Mouse (Mus musculus): Measurements from ENCODE around the gene Egln1.

Egln1 gene

DNA sequence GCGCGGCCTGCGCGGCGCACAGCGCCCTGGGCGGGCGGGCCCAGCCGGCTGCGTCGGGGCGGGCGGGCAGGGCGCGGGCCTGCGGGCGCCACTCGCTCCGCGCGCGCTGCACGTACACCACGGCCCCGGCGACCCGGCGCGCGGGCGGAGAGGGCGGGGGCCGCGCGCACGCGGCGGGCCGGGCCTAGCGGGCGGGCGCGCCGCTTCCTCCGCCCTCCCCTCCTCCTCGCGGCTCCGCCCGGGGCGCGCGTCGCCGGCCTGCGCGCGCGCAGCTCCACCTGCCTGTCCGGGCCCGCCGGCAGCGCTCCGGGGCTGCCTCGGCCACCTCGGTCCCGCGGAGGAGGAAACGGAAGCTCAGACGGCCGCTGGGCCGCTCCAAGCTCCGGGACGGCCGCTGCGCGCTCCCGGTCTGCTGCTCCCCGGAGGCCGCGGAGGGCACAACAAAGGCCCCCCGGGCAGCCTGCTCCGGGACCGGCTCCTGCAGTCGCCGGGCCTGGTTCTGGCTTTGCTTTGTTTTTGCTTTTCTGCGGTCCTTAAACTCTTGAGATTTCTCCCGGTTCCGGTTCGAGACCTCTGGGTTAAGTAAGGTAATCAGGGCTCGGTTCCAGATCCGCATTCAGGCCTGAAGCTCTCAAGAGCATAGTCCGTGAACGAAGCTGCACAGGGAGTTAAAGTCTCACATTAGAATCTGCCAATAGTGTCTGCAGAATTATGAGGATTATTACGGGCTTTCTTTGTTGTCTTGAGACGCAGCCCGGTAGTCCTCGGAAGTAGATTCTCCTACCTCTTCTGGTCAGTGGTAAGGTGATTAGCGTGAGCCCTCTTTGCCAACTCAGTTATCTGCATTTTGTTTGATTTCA is at the start of gene Egln1:
Egln1 (minus strand) TSS at position 116 of the 860 bp plus-strand sequence.
- peak; percentile 60 to 71 for DNase-seq (ENCODE audit: low spot score in 2 of 2)

DNA sequence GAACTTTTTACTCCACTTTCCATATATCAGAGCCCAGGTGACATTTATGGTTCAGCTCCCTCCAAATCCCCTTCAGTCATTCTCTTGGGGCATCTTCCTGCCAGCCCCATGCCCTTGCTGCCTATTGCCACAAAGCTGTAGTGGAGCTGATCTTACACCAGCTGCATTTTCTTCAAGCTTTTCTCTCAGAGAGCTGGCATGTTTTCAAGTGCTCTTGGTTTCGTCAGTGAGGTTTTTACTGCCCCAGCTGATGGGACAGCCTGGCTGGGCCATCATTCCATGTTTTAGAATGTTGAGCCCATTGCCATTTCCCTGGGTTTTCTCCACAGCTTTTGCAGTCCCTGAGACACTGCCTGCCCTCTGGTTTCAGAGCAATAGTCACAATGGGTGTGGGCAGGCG is 46.7 kb upstream of the Egln1 start:
- peak in 1 of 2 experiments; percentile 29 for DNase-seq (ENCODE audit: low spot score in 2 of 2)

DNA sequence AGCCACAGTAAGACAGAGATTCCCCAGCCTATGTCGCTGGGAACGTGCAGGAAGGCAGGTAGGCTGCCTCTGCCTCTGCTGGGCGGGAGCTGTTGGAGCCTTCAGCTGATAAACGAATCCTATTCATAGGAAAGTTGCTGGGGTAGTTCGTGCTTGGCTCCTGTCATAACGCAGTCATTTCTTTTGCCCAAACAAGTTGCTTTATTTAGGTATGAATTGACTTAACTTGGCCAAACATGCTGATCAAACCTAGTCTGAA is 42.5 kb upstream of the Egln1 start:
- no peak for DNase-seq (ENCODE audit: low spot score in 2 of 2)

DNA sequence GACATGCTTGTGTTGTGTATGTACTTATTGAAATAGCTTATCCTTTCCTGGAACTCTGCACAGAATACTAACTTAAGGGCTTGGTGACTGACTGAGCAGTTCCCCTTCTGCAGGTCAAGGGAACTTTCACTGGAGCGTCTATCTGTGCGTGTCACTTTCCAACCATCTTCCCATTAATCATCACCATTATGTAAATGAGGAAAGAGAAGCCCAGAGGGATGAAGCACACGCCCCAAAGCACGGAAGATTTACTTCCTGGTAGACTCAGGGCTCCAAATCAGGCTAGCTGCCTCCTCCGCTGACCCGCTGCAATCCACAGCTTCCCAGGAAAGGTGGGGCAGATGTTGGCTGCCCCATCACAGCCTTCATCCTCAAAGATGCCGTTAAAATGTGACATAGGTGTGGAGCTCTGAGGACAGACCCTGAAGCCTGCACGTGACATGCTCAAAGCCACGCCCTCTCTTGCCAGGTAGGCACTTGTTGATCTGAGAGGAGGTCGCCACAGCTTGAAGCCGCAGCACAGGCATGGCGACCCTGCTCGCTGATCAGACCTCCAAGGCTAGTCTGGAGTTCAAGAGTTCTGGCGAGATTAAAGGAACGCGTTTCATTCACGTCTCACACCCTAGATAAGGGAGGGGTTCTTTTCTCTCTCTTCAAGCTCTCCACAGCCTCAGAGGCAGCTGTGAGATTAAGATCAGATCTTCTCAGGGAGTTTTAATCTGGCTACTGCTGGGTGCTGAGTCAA is 42.0 kb upstream of the Egln1 start:
- DNase-seq (ENCODE audit: low spot score in 2 of 2): no peak

DNA sequence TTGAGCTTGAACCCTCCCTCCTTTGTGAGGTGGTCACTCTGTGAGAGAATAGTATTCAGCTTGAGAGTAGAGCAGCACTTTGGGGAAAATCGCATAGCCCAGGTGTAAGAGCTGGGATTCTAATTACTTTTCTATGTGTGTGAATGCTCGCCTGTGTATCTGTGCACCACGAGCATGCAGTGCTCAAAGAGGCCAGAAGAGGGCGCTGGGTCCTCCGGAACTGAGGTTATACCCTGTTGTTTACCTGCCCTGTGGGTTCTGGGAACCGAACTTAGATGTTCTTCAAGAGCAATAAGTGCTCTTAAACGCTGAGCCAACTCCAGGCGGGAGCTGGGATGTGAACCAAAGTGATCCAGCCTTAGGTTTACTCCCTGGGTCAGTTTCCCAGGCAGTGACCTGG is 31.7 kb upstream of the Egln1 start:
- no peak for DNase-seq (ENCODE audit: low spot score in 2 of 2)

DNA sequence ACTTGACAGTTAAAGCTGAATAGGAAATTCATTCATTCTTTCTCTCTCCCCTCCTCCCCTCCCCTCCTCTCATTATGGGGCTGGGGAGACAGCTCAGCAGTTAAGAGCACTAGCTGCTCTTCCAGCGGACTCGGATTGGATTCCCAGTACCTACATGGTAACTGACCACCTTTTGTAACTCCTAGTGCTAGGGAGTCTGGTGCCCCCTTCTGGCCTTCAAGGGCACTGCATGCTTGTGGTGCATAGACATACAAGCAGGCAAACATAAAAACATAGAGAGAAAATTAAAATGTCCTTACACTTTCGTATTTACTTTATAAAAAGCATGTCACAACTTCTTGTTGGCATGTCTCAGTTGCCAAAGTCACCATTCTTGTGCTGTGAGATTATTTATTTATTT is 30.9 kb upstream of the Egln1 start:
- no peak for DNase-seq (ENCODE audit: low spot score in 2 of 2)

DNA sequence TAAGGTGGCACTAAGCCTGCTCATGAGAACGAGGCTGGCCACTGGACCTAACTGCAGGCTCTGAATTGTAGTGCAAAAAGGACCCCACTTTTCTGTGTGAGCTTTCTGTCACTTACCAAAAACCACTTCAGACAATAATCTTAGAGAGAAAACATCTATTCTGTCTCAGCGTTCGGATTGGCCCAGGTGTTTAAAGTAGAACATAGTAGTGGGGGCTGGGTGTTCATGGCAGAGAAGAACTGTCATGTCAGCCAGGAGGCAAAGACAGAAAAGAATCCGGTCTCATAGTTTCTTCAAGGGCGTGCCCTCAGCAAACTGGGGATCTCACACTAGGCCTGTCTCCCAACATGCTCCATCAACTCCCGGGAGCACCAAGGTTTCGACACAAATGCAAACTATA is 28.9 kb upstream of the Egln1 start:
- DNase-seq (ENCODE audit: low spot score in 2 of 2): no peak

DNA sequence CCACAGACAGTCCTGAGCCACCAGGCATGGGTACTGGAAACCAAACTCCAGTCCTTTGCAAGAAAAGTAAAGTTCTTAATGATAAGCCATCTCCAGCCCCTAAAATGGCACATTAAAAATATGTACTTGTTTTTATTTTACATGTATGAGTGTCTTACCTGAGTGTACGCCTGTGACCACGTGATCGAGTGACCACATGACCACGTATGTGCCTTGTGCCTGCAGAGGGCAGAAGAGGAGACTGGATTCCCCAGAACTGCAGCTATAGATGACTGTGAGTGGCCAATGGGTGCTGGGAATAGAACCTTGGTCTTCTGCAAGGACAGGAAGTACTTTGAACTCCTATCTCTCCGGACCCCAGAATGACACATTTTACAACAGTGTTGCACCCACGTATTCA is 27.1 kb upstream of the Egln1 start:
- DNase-seq (ENCODE audit: low spot score in 2 of 2): no peak

DNA sequence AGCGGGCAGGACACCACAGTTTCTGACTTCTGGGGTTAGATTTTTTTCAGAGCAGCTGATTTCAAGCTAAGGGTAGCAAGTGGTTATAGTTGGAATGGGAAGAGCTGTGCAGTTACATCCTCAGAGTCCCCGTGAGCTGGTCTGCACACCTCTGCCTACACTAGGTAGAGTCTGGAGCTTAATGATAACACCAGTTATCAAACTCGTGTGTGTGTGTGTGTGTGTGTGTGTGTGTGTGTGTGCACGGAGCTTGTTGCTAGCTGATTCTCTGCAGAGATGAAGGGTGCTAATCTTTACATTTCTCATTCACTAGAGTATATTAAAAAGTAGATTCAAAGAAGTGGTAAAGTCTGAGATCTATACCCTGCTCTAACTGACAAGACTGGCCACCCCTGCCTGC is 25.1 kb upstream of the Egln1 start:
- no peak for DNase-seq (ENCODE audit: low spot score in 2 of 2)

DNA sequence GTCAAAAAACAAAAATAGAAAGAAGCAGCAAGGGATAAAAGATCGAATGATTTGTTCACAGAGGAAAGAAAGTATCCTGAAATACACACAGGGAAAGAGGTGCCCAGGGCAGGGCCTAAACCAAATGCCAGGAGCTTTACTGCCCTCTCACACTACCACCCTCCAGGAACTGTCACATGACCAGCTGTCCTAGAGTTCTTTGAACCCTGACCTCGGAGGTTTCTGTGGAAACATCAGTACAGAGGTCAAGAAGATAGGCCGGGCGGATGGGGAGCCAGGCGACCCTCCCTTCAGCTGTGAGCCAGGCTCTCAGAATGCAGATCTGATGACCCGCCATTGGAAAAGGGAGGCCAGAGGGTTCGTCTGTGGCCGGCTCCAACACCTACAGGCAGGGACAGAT is 24.1 kb upstream of the Egln1 start:
- DNase-seq (ENCODE audit: low spot score in 2 of 2): no peak

DNA sequence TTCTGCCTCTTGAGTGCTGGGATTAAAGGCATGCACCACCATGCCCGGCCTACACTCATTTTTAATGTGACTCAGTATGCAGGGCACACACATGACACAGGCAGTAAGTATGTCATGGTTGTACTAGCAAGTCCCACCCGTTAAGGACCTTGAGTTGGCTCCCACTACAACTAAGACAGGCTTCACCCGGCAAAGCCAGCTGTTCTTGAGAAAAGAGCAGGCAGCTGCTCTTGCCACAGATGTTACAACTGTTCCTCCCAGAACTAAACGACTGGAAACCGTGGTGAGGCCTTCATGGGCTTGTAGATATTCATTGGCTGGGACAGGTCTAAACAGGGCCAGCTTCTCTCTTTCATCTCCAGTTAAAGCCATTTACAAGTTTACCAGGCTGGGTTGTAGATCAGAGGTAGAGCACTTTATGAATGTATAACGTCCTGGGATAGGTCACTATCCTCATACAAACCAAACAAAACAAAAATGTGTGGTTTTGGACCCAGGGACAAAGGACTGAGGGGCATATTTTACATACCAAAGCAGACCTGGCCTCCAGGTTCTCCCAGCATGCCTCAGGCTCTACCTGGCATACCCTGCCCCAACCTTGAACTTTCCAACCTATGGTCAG is 21.3 kb upstream of the Egln1 start:
- no peak for DNase-seq (ENCODE audit: low spot score in 2 of 2)

DNA sequence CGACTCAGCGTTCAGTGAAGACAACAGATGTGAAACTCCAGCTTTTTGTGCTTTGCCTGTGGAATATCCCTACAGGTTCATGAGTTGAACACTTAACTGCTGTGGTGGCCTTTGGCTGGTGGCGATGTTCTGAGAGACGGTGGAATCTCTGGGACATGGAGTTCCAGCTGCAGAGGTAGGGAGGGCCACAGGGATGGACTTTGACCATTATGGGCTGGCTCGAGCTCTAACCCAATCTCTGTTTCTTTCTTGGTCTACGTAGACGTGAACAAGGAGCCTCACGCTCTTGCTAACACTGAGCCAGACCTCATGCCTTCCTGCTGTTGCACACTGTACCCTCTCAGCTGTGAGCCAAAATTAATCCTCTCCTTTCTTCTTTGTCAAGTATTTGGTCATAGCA is 15.8 kb upstream of the Egln1 start:
- DNase-seq (ENCODE audit: low spot score in 2 of 2): no peak

DNA sequence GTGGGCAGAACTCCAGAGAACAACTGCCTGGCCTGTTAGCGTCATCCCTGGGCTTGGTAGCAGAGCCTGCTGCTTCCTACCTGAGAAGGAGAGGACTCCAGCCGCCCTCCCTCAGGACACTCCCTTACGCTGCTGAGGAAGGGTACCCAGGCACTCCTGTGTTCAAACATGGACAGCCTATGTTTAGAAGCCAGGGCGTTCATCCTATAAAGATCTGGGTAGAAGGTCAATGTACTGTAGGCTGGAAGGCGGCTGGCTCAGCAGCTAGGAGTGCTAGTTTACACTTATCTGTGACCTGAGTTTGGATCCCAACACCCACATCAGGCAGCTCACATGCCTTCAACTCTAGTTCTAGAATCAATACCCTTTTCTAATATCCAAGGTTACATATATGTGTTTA is 14.1 kb upstream of the Egln1 start:
- no peak for DNase-seq (ENCODE audit: low spot score in 2 of 2)

DNA sequence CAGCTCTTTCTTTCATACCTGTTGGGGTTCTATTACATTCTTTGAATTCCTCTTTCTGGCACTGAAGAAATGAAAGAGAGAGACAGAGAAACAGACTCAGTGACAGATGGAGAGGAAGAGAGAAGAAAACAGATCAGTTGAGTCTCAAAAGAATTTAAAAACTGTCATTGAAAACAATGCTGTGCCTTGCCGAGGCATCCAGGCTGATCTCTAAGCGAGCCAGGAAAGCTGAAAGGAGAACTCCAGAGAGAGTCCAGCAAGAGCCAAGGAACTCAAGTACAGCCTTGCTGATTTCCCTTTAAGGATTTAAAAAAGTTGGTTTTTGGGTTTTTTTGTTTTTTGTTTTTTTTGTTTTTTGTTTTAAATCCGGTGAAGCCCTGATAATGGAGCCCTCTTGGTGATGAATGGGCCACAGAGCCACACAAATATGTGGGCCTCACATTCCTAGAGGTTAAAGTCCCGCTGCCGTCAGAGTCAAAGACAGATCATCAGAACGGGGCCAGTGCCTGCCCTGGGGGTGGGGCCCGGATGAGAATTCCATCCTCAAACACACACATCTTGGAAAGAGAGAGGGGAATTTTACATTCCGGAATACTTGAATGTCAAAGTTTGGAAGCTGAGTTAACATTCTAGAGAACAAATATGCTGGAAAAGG is 11.2 kb upstream of the Egln1 start:
- DNase-seq (ENCODE audit: low spot score in 2 of 2): no peak

DNA sequence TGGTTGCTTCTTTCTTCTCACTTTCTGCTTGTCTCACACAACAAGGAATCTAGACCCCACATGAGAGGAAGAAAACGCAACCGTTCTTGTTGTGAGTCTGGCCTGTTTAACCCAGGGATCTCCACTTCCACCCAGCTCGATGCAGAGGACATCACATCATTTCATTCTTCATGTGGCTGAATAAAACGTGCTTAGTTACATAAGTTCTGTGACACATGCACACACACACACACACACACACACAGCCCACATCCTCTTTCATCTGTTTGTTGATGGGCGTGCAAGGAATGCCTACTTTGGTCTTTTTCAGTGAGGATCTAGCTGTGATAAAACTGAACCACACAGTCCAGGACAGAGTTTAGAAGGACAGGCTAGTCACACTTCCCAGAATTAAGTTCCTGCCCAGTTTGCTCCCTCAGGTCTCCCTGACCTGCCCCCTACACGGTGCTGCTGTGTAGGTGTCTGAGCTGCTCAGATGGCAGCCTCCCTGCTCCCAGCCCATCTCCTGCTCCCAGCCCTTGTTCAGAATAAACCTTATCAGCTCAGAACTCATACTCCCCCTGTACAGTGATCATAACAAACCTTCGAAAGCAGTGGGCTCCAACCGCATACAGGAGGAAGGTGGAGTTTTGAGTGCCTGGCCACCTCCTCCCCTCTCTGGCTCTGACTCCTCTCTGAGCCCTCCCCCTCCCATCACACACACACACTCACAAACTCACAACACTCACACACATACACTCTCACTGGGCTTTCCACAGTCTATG is 10.5 kb upstream of the Egln1 start:
- peak in 1 of 2 experiments; percentile 17 for DNase-seq (ENCODE audit: low spot score in 2 of 2)

DNA sequence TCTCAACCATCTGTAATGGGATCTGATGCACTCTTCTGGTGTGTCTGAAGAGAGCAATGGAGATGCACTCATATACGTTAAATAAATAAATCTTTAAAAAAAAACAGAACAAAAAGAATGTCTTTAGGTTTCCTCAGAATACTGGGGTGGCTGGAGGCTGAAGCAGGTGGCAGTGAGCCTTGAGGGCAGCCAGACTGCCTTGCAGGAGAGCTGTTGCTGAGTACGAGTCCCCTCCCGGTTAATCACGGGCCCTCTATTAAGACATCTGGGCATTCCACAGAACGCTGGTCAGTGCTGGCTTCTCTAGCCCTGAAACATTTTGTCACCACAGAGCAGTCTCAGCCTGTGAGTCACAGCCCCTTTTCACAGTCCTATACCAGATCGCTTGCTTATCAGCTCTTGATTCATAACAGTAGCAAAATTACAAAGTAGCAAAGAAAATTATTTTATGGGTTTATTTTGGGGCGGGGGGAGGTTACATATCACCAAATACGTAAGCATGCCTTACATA is 5.5 kb upstream of the Egln1 start:
- no peak for DNase-seq (ENCODE audit: low spot score in 2 of 2)

DNA sequence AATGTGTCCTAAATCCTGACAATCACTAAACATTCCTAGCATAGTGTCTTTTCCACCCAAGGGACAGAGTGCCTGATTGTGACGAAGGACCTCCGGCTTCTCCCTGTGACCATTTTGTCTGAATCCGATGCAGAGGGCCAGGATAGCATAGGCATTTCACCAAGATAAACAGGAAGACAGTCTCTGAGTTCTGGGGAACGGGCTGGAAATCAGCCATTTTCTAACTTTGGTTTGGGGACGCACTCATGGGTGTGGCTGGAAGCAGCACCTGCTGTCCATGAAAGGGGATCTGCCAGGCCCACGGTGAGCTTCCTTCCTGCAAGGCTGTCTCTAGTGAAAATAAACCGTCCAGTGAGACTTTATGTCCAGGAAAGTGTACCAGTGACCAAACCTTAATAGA is 4.1 kb upstream of the Egln1 start:
- no peak for DNase-seq (ENCODE audit: low spot score in 2 of 2)

DNA sequence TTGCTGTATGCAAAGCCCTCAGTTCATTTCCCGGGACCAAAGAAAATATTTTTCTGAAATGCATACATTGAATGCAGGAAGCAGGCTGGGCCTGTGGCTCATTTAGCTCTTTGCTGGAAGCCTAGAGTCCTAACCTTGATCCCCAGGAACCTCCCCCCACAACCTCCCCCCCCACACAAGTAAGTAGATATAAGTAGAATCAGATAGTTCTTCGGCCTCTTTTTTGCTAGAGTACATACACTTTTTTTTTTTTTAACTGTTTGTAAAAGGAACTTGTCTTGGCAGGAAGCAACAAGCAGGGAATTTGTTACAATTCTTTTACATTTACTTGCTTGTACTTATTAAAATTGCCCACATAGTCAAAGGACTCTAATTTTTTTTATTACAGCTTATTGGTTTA is 1.7 kb upstream of the Egln1 start:
- no peak for DNase-seq (ENCODE audit: low spot score in 2 of 2)

DNA sequence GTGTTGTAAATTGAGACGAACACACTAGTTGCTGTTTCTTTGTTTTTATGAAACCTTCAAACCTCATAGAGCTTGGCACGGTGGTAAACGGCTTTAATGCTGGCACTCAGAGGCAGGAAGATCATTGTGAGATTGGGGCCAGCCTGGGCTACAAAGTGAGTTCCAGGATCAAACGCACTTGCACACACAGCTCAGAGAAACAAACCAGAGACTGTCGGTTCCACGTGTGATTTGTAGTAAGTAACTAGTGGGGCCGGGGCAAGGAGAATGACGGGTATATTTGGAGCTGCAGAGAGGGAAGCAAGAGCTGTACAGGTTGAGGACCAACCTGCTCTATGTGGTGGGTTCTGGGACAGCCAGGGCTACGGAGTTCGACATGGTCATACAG is 939 bp upstream of the Egln1 start:
- no peak for DNase-seq (ENCODE audit: low spot score in 2 of 2)

DNA sequence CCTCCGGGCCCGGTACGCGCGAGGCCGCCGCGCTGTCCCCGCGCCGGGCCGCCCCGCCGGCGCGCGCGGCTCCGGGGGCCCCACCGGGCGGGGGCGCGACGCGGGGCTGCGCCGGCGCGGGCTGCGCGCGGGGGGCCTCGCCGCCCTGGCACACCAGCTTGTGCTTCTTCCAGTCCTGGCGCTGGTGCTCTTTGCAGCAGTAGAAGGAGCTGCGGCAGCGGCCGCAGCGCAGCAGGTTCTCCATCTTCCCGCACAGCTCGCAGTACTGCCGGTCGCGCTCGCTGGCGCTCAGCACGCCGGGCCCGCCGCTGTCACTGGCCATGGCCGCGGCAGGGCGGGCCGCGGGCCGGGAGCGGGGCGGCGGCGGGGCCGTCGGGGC is 402 bp downstream of the Egln1 start:
- no peak for DNase-seq (ENCODE audit: low spot score in 2 of 2)

DNA sequence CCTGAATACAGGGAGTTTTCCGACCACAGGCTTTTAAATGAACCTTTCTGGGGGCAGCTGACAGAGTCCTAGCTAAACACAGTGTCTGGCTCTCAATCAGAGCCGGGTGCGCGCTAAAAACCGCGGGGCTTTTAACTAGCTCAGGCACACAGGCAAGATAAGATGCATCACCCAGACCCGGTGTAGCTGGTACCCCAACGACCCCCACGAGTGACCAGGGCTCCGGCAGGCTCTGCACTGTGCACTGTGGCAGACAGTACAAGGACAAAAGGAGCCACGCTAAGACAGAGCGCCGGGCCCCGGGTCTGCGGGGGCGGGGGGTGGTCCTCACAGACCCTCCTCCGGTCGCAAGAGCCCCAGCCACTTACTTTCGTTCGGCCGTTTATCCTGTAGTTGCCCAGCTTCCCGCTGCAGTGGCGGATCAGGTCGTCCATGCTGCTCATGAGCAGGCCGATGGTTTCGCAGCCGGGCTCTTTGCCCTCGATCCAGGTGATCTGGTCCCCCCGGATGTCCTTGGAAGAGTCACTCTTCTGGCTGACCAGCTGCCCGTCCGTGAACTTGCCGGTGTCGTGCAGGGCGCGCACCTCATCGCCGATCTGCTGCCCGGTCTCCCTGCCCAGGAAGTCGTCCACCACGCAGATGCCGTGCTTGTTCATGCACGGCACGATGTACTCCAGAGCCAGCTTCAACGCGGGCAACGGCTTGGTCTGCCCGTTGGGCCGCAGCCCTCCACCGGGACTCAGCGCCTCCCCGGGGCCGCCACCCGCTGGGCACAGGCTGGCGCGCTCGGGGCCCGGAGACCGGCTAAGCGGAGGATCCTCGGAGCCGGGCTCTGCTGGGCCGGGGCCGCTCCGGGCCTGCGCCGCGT is 1.0 kb downstream of the Egln1 start:
- peak; percentile 39 to 49 for DNase-seq (ENCODE audit: low spot score in 2 of 2)
